Mouse (Mus musculus) lung, postnatal 0 days (tissue): ENCODE measurements around the gene Asb16.

ENCODE experiments used
- CTCF ChIP-seq: IDR thresholded peaks from 2 replicates; pipeline ENCODE4 v1.5.1; 2016; ENCODE audit warnings: antibody characterized with exemption, mild to moderate bottlenecking
- EP300 ChIP-seq: IDR thresholded peaks from 2 replicates; pipeline ENCODE4 v1.6.1; 2016; ENCODE audit warnings: antibody characterized with exemption, mild to moderate bottlenecking, control low read depth

- TF ChIP-seq CTCF, result no peak
- no peak for TF ChIP-seq EP300
Measured at GRCm38 (mm10) chr11:102288027-102288804, 19.7 kb downstream of the Asb16 start.
